Mouse (Mus musculus): ENCODE results near the gene Cemip.

The Cemip gene

DNA sequence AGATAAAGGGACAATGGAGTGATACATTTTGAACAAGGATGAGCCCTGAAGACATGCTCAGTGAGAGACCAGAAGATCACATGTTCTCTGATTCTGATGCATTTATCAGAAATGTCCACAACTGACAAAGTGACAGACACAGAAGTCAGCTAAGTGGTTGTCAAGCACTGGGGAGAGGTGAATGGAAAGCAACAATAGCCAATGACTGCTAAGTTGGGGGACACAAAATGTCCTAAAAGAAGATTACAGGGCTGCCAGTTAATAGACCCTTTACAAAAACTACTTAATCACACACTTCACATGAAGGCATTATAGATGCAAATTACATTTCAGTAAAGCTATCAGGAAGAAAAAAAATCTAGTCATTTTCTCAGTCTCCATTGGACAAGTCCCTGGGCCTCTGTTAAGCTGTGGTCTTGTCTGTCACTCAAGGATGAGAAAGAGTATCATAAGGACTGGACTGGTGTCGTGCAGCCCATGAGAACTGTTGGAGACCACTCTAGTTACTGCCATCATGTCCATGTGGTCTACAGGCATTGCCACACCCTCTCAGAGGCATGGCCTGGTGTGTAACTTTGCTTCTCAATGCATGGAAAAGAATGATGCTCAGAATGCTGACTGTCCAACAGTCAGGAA, 59.2 kb downstream of the Cemip start:
- DNase-seq: no peak

DNA sequence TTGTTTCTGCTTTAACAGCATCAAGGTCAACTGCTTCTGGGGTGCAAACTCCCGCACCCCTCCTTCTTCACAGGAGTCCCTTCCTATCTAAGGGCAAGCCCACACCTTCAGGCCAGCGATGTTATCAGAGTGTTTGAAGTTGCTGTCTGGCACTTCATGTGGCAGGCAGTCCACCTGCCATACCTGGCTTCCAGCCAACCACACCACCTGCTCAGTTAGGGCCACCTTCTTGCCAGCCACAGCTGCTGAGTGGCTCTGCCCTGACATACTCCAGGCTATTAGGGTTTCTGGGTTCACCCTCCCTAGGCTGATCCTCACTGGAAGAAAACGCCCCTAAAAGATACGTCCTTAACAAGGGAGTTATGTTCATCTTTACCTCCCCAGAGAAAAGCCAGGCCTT, 60.2 kb downstream of the Cemip start:
- DNase-seq: no peak

DNA sequence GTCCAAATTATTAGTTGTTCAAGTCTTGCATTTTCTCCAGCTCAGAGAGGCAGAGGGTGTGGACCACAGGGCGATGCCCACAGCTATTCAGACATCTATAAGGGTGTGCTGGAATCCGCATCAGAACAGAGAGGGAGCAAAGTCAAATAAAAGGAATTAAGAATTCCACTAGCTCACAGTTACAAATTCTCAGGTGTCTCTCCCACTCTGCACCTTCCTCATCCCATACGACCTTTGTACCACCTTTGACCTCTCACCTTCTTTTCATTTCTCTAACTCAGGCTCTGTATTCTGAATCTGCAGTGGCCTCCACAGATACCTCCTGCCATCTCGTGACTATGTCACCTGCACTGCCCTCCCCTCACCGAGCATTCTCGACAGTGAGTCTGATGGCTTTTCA, 62.8 kb downstream of the Cemip start:
- no peak for DNase-seq

DNA sequence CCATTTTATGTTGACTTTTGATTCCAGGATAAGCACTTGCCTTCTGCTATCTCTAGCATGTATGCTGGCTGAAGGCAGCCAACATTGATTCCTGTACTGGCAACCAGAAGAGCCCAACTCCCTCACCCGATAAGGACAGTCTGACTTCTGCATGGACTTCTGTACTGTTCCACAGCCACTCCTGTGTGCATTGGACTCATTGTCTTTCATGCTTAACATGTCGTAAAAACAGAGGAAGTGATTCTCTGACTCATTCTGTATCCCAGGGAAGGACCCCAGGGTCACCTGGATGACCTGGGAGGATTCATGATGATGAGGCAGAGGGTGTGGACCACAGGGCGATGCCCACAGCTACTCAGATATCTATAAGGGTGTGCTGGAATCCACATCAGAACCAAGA, 63.8 kb downstream of the Cemip start:
- no peak for DNase-seq

DNA sequence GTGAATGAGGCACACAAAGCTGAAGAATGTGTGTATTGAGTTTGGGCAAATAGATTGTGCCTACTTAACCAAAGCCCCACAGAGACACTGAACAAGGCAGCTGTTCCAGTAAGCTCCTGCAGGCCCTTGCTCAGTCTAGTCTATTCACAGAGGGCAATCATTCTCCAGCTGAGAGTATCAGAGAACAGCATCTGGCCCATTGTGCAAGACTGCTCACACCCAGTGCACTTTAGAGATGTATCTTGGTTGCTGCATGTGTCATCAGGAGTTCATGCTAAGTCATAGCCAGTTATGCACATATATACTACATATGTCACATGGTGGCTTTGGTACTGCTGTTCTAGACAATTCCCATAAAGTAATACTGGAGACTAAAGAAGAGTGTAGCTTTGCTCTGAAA, 66.9 kb downstream of the Cemip start:
- no peak for DNase-seq

DNA sequence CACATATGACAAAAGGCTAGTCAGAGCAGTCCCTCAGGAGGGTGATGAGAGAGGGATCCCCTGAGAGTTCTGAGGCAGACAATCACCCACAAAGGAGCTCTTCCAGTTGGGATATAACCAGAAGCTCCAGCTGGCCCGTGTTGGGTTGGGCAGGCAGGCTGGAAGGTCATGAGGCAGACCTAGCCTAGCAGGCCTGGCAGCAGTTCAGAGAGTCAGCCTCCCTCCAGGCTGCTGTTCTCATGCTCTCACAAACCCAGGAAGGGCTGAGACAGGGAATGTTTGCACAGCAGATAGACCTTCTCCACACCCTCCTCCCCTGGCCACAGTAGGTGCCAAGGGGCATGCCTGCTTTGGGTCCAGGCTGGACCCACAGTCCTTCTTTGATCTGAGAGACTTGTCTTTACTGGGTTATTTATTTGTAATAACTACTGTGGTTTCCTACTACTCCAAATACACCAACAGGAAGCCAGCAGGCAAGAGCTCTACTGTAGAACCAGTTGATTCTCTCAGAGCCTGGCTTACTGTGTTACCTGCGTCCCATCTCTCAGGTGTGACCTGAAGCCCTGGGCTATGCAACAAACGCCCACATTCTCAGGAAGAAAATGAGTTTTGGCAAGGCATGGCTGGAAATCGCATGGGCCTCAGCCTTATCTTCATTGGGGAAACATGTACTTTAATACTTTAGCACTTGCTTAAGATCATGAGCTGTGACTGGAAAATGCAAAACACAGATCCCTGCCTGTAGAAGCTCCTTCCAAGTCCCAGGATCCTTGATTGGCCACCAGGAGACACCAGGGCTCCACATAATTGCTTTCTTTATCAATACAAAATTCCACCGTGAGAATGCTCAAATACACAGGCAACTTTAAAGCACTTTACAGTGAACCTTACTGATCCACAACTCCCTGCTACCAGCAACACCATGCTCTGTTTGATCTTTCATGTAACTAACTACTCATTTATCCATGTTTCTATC, 67.7 kb downstream of the Cemip start:
- no peak for DNase-seq

DNA sequence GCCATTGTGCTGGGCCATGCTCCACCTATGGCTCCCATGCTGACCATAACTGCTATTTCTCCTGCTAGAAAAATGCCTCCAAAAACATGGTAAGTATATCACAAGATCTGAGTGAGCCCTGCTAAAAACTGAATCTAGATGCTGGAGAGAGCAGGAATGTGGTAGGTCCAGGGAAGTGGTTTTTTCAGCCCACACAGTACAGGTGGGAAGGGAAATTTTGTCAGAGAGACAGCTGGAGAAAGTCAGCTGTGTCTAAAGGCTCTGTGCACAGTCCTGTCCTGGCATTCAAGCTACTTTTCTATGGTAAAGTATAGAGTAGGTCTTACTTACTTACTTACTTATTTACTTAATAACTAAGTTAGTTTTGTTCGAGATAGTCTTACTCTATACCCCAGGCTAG, 71.3 kb downstream of the Cemip start:
- DNase-seq: no peak

DNA sequence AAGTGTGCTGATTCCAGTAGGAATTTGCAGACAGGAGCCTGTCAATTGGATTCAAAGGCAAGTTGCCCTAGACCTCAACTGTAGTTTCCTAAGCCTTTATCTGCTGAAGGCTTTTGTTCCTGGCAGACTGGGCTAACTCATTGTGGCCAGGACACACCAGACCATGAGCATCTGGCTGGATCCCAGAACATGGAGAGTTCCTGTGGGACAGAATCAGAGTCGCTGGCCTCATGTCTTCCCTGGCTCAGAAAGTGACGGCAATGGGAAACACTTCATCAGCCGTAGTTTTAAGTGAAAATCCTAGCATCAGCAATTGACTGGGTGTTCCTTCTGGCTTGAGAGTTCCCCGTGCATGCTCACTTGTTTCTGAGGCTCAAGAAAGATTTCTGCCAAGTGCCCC, 72.6 kb downstream of the Cemip start:
- DNase-seq: no peak

DNA sequence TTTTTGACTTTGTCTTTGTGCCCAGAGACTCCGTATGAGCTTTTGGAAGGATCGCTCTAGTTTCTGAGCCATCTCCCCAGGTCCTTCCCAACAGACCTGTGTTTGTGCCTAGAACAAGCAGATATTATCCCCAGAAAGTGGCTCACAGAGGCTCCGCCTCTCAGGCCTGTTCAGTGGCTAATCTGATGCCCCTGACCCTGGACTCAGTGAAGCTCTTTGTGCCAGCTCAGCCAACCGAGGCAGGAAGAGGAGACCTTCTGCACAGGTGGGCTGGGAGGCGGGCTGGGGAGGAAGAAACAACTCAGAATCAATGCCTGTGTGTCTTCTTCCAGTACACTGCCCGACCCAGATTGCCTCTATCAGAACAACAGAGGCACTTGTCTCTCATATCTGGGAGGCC, 81.9 kb downstream of the Cemip start:
- DNase-seq: no peak

DNA sequence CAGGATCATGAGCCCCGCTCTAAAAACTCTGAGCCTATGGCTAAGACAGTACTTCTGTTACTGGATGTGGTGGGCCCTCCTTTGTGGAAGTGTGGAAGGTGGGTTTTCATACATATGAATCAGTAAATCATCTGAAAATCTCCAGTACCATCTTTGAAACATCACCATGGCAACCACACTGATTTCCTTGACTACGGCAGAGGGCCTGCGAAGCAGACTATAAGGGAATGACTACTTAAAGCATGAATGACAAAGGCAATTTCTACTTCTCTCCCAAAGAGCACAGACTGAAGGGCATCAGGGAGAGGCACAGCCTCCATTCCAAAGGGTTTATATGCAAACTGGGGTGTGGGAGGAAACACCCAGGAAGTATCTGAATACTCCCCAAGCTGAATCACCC, 84.8 kb downstream of the Cemip start:
- peak; percentile 30 for DNase-seq

DNA sequence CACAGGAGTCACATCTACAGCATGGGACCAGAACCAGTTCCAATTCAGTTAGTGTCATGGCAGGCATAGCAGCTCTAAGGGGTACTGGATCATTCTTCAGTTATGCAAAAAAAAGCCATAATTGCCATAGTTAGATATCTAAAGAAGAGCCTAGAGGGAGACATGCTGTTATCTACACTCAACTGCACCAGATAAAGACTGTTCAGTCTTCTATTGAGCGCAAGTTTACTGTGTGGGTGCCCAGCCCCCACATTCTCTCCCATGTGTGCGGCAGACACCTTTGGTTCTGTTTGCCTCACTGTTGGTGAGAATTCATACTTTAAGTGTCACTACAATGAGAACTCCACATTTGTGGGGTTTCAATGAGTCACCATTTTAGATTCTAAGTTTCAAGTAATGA, 85.6 kb downstream of the Cemip start:
- no peak for DNase-seq

DNA sequence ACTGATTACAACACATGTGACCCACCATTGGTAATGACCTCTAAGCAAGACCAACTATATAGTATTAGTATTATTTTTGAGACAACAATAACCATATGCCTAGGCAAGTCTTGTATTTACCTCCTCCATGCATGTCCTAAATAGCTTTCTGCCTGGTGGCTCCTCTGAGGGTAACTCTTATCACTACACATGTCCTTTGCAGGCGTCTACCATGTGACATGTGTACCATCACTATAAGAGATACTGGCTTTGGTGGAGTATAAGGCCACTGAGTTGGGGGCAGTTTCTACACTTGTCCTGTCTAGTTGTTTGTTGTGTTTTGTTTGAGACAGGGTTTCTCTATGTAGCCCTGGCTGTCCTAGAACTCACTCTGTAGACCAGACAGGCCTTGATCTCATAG, 86.7 kb downstream of the Cemip start:
- no peak for DNase-seq

DNA sequence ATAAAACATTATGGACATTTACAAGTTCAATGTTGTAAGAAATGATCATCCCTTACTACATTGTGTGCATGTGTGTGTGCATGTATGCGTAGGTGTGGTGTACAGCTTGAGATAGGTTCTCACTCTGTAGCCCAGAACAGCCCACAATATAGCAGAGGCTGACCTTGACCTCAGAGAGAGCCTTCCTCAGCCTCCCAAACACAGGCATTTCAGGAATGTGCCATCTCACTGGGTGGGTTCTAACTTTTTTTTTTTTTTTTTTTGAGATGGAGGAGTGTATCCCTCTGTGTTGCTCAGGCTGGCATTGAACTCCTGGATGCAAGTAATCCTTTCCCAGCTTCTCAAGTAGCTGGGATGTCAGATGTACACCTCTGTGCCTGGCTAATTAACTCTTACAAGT, 92.0 kb downstream of the Cemip start:
- DNase-seq: no peak

DNA sequence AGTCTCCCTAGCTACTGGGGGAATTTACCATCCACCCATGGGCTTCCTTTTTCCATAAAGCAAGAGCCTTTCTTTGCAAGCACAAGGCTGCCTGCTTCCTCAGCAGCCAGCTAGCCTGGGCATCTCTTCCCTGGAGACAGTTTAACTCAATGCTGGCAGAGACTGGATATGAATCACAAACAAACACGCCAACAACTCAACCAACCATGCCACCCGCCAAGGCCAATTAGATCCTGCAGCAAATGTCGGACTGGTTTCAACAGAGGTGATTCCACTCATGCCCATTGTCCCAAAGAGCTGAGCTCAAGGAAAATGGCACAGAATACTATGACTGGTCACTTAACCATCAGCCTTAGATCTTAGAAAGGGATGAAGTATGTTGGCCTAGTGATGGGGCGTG, 97.0 kb downstream of the Cemip start:
- no peak for DNase-seq

DNA sequence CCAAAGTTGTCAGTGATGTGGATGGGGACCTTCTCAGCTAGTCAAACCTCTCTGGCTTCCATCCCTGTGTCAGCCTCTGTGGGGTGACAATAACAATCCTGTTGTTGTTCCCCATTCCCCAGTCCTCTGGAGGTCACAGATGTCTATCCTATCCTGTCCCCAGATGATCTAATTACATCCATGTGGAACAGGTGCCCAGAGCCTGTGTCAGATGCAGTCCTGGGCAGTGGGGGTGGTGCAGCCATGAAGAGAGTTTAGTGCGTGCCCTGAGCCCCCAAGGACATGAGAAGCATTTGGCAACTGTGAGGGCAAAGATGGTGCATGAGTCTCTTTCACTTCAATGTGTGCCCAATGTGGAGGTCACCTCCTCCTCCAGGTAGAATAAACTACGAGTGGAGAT, 100.6 kb downstream of the Cemip start:
- DNase-seq: no peak

DNA sequence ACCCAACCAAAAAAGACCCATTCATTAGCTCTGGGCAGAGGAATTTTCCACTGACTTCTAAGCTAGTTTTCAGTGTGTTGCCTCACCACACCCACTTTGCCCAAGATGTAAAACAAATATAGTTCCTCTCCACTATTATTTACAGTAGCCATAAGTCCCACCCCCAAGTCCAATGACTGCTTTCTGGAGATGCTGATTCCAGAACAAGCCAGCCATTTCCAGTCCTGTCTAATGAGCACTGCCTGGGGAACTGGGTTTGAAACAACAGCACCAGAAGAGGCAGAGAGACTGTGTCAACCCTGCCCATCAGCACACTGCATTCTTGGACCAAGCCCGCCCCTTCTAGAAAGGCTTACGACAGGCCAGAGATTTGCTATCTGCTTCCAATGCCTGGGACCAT, 103.7 kb downstream of the Cemip start:
- DNase-seq: no peak

DNA sequence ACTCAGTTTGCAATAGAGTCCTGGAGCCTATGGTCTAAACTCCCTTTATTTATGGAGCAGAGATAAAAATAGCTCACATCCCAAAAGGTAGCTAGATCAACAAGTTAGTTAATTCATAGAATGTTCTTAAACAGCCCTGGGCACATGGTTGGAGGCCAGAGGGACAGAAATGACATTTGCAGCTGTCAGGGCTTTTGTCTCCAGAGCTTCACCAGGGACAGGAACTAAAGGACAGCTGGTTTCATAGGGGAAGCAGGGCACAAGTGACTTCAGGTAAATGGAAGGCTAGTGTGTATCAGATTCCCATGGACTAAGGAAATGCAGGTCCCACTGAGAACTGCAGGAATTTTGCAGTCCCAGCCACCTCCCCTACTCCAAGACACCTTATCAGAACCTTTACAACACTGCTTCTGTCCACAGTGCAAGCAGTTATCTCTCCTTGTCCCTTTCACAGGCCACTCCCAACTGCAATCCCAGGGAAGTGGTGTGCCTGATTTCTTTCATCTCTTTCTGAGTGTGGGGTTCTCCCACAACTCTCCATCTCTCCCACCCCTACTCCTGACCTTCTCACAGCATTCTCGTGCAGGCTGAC, 107.3 kb downstream of the Cemip start:
- DNase-seq: no peak

DNA sequence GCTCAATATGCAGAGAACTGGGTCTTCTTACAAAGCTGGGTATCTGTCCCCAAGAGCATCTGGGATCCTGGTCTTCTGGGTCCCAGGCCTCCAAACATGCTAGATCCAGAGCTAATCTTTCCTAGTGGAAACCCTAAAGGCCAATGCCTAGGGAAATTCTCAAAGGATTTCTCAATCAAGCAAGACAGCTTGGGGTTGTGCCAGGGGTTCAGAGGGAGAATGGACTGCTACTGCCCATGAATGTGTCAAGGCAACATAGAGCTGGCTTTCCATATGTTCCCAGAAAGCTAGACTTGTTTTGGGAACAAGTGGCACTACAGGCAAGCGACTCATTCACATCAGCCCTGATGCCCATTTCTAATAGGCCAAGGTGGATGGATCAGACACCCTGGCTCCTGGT, 107.9 kb downstream of the Cemip start:
- DNase-seq: no peak

DNA sequence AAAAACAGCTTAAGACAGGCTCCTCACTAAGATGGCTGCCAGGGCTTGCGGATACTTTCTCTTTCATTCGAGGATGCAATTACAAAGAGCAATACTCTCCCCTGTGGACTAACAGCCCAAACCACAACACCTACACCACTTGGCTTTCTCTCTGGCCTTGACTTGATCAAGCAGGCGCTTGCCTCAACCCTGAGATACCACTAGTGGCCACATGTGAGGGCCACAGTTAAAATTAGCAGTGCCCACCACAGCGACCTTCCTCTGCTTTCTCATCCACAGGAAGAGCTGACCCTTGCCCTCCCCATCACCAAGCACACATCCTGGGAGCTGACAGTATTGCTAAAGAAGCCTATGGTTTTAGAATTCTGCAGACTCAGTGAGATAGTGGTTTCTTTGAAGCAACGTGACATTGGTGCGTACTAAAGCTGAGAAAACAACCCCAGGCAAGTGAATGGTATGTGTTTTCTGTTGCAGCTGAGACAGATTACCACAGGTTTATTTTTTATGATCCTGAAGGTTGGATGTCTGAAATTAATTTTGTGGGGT, 109.8 kb downstream of the Cemip start:
- DNase-seq: no peak

DNA sequence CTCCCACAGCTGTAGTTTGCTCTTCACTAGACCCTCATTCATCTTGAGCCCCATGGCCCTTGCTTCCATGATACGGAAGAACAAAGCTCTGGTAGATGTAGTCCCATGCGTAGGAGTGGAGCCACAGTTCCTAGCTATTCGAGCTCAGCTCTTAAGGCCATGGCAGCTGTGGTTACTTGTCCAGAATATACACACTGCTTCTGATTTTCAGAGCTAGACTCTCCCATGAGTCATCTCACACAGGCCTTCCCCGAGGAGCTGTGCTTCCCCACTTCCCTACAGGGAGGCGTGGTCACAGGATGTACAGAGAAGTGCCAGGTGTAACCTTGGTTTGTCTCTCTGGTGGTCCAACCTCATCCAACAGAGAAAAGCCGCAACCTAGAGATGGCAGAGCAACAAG, 111.0 kb downstream of the Cemip start:
- DNase-seq: no peak

DNA sequence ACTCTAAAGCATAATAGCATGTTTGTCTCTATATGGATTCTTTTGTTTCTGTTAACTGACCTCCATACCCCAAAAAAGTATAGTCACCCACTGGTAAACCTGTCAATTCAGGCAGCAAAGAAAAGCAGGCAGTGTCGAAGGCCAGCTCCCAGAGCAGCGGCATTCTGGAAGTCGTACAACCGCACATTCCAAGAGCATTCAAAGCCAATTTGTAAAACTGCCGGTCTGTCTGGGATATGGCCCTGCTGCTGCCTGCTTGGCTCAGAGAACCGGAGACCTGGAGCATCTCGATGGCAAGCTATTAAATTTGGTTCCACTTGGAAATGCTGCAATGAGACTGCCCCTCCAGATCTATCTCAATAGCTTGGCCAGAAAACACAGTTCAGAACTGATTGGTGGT, 113.8 kb downstream of the Cemip start:
- no peak for DNase-seq

DNA sequence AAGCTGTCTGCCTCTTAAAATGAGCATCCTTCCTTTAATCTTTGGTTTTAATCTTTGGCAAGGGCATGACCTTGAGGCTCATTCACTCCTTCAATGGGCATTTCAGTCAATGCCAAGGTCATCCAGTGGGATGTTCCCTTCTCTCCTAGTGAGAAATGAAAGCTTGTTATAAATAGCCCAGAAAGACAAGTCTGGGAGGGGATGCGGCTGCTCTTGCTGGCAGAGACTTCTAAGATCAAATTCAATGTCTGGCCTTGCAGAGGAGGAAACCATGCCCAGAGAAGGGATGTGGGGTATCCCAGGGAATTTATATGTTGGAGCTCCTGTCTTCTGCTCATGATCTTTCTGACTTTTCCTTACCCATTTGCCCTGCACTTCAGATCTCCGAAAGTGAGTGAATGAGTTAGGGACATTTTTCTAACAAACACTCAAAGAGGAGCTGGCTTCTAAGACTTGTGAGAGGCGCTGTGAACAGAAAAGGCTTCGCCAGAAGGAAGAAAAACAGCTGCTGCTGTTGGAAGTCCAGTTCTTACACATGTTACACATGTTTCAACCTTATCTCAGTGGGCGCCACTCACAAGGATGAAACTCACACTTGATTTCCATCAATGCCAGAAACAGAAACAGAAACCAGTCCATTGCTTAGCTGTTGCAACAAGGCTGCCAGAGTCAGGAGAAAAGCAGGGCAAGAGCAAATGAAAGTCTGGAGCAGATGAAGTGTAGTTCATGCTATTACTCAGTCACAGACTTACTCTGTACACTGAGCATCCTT, 120.1 kb downstream of the Cemip start:
- no peak for DNase-seq

DNA sequence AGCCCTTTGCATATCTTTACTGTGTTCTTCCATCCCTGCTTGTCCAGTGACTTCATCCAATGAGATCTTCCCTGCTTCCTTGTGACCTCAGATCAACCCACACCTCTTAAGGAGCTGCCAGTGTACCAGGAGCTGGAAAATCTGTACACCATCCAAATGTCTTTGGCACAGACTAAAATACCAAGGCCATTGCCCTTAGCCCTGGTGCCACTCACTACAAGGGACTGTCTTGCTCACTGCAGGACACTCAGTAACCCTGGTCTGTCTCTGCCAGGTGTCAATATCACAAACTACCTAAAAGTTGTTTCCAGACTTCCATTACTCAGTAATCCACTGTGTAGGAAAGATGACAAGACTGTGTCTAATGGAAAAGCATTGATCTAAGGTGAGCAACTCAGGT, 121.1 kb downstream of the Cemip start:
- no peak for DNase-seq
